Mouse (Mus musculus) left cerebral cortex, postnatal 4 days (tissue): Measurements from ENCODE around the gene Akap17b. TPM values are rescaled to one million over a fixed set of nuclear protein-coding genes. Genes with fewer than 3 reads are reported as not detected.

Experiments used
- DNase-seq: peaks from one replicate; pipeline ENCODE4 v3.0.0-alpha.2; 2022
- intact Hi-C: fragments of 180-260 bp; cut with DNase I; formaldehyde crosslinking; loops from one replicate; pipeline ENCODE4 v1.15.1; 2025
- total RNA-seq, 2 experiments: library from RNA; stranded (reverse); gene quantifications; 2 replicates each; pipeline ENCODE4 v1.2.3; 2021

Akap17b gene
- total RNA-seq, 2 experiments from 2014 or later = 9.8 to 10.1 TPM

DNA sequence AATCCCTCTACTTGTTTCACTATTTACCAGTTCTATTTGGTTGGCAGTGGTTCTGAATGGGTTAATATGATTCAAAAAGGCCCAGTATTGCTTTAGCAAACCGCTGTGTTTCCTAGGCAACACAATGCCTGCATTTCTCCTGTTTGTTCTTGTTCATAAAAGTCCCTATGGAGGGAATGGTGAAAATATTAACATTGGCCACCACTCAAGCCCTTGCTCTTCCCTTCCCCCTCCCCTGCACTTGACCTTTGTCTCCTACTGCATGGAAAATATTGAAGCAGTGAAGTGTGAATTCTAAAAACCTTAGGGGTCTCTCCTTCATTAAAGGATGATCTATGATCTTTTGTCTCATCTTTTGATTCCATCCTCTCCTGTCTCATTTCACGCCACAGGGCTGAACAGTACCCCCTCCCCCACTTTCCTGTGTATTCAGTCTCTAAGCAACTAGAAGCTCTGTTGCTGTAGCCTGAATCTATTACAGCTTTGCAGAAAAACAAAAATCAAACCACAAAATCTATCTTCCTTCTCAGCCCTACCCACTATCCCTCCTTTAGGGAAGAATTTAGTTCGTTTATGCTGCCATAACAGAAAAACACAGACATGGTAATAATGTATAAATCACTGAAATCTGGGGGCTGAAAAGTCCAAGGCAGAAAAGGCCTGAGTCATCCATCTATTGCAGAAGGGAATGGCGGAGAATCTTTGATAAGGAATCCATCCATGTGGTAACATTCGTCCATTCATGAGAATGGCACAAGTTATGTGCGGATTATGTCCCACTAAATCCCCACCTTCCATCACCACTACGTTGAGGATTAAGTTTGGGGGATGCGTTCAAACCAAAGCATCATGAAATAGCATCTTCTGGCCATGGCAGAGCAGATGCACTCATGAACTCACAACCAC is 57.6 kb downstream of the Akap17b start:
- intact Hi-C loops = no loop called here
- DNase-seq = peak; percentile 9

DNA sequence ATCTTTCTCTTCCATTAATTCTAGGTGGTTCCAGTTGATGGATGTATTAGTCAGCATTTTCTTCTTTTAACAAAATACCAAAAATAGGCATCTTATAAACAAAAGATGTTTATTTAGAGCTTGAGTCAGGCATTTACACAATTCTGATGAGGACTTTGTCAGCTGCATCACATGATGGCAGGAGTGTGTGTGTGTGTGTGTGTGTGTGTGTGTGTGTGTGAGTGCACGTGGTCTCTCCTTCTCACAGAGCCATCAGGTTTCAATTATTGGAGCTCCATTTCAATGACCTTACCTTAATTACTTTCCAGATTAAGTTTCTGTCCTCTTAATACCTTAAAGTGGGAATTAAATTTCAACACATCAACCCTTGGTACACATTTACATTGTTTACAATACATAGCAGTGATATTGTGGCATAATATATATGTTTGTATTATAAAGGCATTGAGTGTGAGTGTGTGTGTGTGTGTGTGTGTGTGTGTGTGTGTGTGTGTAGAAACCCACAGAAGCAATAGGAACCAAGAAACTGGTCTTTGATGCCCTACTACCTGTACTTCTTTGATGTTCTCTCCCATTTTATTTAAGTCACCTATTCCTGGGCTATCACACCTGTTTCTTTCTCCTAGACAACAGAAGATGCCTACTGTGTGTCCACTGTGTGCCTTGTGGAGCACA is 58.4 kb downstream of the Akap17b start:
- intact Hi-C loops = no loop called here

DNA sequence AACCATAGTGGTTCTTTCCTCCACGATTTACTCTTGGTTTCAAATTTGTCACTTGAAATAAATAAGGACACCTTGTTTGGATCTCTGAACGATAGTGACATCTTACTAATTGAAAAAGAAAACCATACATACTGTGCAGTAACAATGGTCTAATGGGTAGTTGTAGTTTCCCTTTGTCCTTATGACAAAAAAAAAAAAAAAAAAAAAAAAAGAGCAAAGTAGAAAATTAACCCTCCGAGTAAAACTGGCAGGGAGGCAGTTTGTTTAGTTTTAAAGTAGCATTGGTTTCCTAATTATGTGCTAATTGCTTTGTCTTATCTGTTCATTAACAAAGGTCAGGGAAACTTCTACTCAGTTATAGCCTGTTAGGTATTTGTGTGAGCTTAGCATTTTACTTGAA is 83.1 kb downstream of the Akap17b start:
- DNase-seq = no peak
- intact Hi-C loops = no loop called here

More for the DNA sequence above, 58.4 kb downstream of the Akap17b start:
- no peak for DNase-seq

DNA sequence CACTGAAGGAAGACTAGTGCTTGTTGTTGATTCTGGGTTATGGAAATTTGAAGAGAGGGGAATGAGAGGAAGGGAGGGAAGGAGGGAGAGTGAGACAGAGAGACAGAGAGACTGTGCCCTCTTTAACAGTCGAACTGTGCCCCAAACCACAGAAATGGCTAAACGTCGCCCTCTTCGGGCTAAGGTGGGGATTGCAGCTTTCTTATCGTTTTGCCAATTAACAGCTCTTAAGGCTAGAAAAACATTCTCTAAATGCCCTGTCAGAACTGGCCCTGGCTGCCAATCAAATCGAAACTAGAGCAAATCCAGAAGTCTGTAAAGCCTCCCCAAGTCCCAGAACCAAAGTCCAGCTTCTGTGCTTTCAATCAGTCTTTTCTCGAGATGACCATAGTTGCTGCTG is 83.5 kb downstream of the Akap17b start:
- DNase-seq = peak; percentile 63
- intact Hi-C loops = no loop called here

DNA sequence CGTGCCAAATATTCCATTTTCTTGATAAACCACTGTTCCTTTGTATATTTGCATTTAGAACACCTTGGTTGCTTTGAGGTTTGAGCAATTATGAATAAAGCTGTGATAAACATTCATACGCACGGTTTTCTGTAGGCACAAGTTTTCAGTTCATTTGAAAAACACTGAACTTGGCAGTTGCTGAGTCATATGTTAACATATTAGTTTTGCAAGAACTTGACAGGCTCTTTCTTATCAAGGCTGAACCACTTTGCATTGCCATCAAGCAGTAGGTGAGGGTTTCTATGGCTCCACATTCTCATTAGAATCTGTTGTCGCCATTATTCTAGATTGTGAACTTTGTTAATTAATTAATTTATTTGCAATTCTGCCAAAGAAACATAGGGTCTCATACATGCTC is 85.0 kb downstream of the Akap17b start:
- intact Hi-C loops = no loop called here
- DNase-seq = no peak

Other genes starting within 250 kb of the Akap17b start
- not detected for gene Gm6268, start 244.1 kb downstream of the Akap17b start, total RNA-seq
- not detected for gene Gm14569, start 153.6 kb downstream of the Akap17b start, total RNA-seq
- gene Pgrmc1, start 47.2 kb downstream of the Akap17b start, total RNA-seq = 100 to 1,000 TPM; 273 to 292 TPM
- not detected for gene Slc25a43, start 98.3 kb upstream of the Akap17b start, total RNA-seq
- gene Slc25a5, start 150.3 kb upstream of the Akap17b start, total RNA-seq = 100 to 1,000 TPM; 265 to 267 TPM
- 10 to 100 TPM; 57.2 to 60.3 TPM for gene Ube2a, start 228.5 kb upstream of the Akap17b start, total RNA-seq
- gene C330007P06Rik, start 228.7 kb upstream of the Akap17b start, total RNA-seq = 10 to 100 TPM; 25.6 to 26.5 TPM